Mouse (Mus musculus) kidney, adult 2 months (tissue): ENCODE measurements around the gene Brk1.

Experiments
- CTCF ChIP-seq: fragments of 200-500 bp; conservative IDR thresholded peaks from 2 replicates; pipeline ENCODE4 v1.5.1; 2011; ENCODE audit warnings: low read depth, mild to moderate bottlenecking, control low read depth, low read length, moderate library complexity, mixed read lengths; ENCODE audit not compliant: insufficient read depth, insufficient read length
- POLR2A ChIP-seq: fragments of 200-500 bp; IDR thresholded peaks from one replicate; pipeline ENCODE4 v1.6.1; 2011; ENCODE audit warnings: low read depth, low read length, control low read depth

DNA sequence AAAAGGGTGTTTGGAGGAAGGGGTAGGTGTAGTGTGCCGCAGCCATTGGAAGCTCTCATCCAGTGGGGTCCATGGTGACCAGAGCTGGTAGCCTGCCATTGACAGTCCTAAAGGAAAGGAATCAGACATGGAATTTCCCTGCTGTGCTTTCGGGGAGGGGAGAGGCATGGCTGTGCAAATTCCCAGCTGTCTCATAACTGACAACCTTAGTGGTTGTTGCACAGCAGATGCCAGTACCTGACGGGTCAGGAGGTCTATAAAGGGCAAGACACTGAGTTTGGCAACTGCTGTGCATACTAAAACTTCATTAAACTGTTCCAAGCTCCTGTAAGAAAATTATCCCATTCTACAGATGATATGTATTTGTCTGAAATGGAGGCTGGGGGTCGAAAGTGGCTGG is 6.6 kb upstream of the Brk1 start:
- TF ChIP-seq POLR2A (no peak), CTCF (no peak)
